Mouse (Mus musculus) liver, adult 2 months (tissue): ENCODE measurements at regions not wholly inside any gene's neighbourhood (a gene's known extent, or its start where the extent isn't known, plus 50 kb on each side); places are given as distances from the start of the nearest gene placed in this dataset.

Source experiments
- CTCF ChIP-seq: fragments of 200-500 bp; IDR thresholded peaks from 2 replicates; pipeline ENCODE4 v1.5.1; 2011; ENCODE audit warnings: low read depth, low read length, control low read depth
- POLR2A ChIP-seq: fragments of 200-500 bp; IDR thresholded peaks from 2 replicates; pipeline ENCODE4 v1.6.1; 2011; ENCODE audit warnings: low read length, control low read depth; ENCODE audit not compliant: insufficient read depth; ENCODE audit errors: extremely low read depth

DNA sequence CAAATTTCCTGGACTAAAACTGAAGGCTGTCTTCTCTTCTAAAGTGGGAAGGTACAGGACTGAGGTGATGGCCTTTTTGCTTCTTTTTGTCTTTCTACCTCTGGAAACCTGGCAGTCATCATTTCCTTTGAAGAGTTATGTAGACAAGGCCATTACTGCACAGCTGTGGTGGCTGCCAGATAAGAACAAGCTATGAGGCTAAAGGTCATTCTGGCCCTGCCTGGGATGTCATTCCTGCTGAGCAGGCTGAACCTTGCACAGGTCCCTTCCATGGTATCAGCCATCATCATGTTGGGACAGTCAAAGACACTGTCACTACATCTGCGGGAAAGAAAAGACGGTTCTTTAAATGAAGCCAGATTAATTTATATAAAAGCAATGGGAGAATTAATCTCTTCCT is 253.5 kb downstream of the Pdgfc start:
- TF ChIP-seq CTCF, result no peak
- no peak for TF ChIP-seq POLR2A
